Mouse (Mus musculus): ENCODE data around the gene Acot8.
A peak's percentile ranks its signal among the peaks of the same experiment; 100 is the strongest.

DNA sequence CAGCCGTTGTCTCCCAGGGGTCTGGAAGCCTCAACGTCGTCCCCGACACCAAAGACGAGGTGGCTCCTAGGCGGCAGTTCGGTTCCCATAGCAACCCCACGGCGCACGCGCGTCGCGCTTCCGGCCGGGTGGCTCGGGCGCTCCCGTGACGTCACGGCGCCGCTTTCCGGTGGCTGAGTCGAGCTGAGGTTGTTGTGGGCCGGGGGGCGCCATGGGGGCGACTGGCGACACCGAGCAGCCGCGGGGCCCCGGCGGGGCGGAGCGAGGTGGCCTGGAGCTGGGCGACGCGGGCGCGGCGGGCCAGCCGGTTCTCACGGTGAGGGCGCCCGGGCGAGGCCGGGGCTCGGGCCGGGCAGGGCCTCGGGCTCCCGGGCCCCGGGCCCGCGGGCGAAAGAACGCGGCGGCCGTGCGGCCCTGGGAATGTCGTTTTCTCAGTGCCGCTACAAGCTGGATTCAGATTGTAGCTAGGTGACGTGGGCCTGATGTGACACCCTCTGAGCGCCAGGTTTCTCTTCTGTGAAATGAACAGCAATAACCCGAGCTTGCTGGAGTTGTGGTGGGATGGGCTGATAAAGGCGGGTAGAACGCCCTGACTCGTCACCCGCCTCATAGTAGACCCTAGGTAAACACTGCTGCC is 58.7 kb downstream of the Acot8 start, which contains the start of the genes Wfdc3 and Dnttip1:
- TF ChIP-seq FLI1 (IDR thresholded peaks at IDR 0.05; ENCODE audit: low read length), result peak; percentile 38; the same call in 1 of the 2 replicates
- no peak for TF ChIP-seq GATA1 (IDR thresholded peaks at IDR 0.05; ENCODE audit: borderline replicate concordance, low read length)
